Mouse (Mus musculus) forebrain, embryonic 12.5 days (tissue): ENCODE data around the gene Myo10. TPM values are rescaled to one million over a fixed set of nuclear protein-coding genes. Genes with fewer than 3 reads are reported as not detected.

Experiments used
- ATAC-seq: fragments of 200-750 bp; cut with Nextera tagmentation; 2 replicates; pipeline ENCODE4 v1.8.0; 2017; ENCODE audit warnings: moderate TSS enrichment; ENCODE audit not compliant: low FRiP score
- H3K27ac ChIP-seq: fragments of 300-500 bp; sonication (generic); 2 replicates; pipeline ENCODE4 v1.5.1; 2016; ENCODE audit warnings: mild to moderate bottlenecking
- H3K27me3 ChIP-seq: fragments of 300-500 bp; sonication (generic); 2 replicates; pipeline ENCODE4 v1.6.1; 2016; ENCODE audit warnings: mild to moderate bottlenecking
- H3K36me3 ChIP-seq: fragments of 300-500 bp; sonication (generic); replicated peaks from 2 replicates; pipeline ENCODE4 v1.6.1; 2016; ENCODE audit warnings: mild to moderate bottlenecking
- H3K4me1 ChIP-seq: fragments of 300-500 bp; sonication (generic); 2 replicates; pipeline ENCODE4 v1.6.1; 2016
- H3K4me2 ChIP-seq: fragments of 300-500 bp; sonication (generic); 2 replicates; pipeline ENCODE4 v1.6.1; 2016; ENCODE audit warnings: mild to moderate bottlenecking, moderate library complexity
- H3K4me3 ChIP-seq: fragments of 300-500 bp; sonication (generic); replicated peaks from 2 replicates; pipeline ENCODE4 v1.5.1; 2016; ENCODE audit warnings: mild to moderate bottlenecking
- H3K9ac ChIP-seq: fragments of 300-500 bp; sonication (generic); 2 replicates; pipeline ENCODE4 v1.6.1; 2016; ENCODE audit warnings: mild to moderate bottlenecking
- H3K9me3 ChIP-seq: fragments of 300-500 bp; sonication (generic); 2 replicates; pipeline ENCODE4 v1.6.1; 2016
- WGBS: fragments of 180-500 bp; shearing (Covaris S2); methylation state at CpG from one replicate; pipeline ENCODE4 v1.1.7; 2016; 5-methylcytosine and 5-hydroxymethylcytosine counted together
- polyA plus RNA-seq: library from polyadenylated mRNA; unstranded; fragments of >200 nt; fragmentation: Nextera tagmentation; extraction: Ambion mirVana; gene quantifications from 2 replicates; pipeline ENCODE4 v1.2.1, GENCODE M21; 2016

Myo10 gene
- polyA plus RNA-seq, 1 experiment from 2014 or later, result 65.6 TPM

DNA sequence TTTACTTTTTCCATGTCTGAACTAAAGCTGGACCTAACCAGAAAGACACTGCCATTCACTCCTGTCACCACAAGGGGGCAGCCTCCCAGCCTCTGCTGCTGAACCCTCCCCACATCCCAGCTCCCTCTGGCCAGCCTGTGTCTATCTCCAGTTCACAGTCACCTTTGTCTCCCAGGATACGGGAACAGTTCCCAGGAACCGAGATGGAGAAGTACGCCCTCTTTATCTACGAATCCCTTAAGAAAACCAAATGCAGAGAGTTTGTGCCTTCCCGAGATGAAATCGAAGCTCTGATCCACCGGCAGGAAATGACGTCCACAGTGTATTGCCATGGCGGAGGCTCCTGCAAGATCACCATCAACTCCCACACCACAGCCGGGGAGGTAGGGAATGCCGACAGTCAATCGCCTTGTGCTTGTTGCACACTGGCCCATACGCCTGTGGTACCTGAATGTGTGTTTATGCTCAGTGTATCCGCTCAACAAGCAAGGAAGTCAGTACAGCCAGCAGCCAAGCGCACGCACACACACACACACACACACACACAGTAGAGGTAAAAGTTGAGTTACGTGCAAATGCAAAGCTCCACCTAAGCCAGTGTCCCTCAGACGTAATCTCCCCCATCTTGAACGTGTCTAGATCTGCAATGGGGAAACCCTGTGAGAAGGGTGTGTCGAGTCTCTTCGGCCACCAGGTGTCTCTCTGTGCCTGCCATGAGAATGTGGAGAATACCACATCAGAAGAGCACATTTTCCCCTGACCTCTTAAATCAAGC is 183.2 kb downstream of the Myo10 start:
- H3K36me3 ChIP-seq, result peaks cover 99% of the 10 kb centered on the region
- H3K9ac ChIP-seq, result no peak overlapping the region
- H3K27me3 ChIP-seq, result no peaks in the 10 kb centered on the region
- no peaks in the 10 kb centered on the region for H3K9me3 ChIP-seq
- peak; percentile 55 for ATAC-seq
- no peak overlapping the region for H3K27ac ChIP-seq
- 89% methylated on average over 21 of the region's 21 CpGs for WGBS
- no peaks in the 10 kb centered on the region for H3K4me1 ChIP-seq
- no peak overlapping the region for H3K4me2 ChIP-seq
- no peak overlapping the region for H3K4me3 ChIP-seq

DNA sequence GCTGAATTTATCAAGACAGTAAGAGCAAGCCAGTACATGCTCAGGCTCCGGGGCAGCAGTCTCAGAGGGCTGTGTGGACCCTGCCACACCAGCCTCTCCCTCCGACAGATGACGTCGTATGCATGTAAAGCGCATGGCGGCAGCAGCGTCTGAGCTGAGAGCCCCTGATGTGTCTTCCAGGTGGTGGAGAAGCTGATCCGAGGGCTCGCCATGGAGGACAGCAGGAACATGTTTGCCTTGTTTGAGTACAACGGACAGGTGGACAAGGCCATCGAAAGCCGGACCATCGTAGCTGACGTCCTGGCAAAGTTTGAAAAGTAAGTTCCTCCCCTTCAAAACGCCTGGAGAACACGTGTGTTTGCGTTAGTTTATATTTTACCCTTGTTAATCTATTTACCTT is 184.0 kb downstream of the Myo10 start:
- H3K9ac ChIP-seq, result no peak overlapping the region
- no peak overlapping the region for H3K4me3 ChIP-seq
- no peaks in the 10 kb centered on the region for H3K9me3 ChIP-seq
- WGBS, result 94% methylated on average over 17 of the region's 17 CpGs
- H3K27ac ChIP-seq, result no peak overlapping the region
- H3K27me3 ChIP-seq, result no peaks in the 10 kb centered on the region
- no peak for ATAC-seq
- no peak overlapping the region for H3K4me2 ChIP-seq
- peaks cover 99% of the 10 kb centered on the region for H3K36me3 ChIP-seq
- no peaks in the 10 kb centered on the region for H3K4me1 ChIP-seq

DNA sequence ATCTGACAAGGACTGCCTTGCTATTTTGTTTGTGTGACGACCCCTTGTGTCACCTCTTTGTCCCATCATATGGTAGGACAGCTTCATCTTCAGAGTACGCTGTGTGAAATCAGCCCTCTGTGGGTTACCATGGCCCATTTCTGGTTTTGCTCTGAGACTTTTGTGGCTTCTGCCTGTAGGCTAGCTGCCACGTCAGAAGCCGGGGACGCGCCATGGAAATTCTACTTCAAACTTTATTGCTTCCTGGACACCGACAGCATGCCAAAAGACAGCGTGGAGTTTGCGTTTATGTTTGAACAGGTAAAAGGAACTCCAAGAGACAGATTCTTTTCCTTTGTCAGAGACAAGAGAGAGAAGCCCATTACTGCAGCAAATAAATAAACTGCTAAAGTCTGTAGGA is 184.6 kb downstream of the Myo10 start:
- Histone ChIP-seq H3K4me3 (no peak overlapping the region), H3K4me2 (no peak overlapping the region), H3K36me3 (peaks cover 99% of the 10 kb centered on the region), H3K9me3 (no peaks in the 10 kb centered on the region), H3K4me1 (no peaks in the 10 kb centered on the region), H3K9ac (no peak overlapping the region), H3K27me3 (no peaks in the 10 kb centered on the region), H3K27ac (no peak overlapping the region)
- ATAC-seq, result no peak
- 96% methylated on average over 9 of the region's 9 CpGs for WGBS

DNA sequence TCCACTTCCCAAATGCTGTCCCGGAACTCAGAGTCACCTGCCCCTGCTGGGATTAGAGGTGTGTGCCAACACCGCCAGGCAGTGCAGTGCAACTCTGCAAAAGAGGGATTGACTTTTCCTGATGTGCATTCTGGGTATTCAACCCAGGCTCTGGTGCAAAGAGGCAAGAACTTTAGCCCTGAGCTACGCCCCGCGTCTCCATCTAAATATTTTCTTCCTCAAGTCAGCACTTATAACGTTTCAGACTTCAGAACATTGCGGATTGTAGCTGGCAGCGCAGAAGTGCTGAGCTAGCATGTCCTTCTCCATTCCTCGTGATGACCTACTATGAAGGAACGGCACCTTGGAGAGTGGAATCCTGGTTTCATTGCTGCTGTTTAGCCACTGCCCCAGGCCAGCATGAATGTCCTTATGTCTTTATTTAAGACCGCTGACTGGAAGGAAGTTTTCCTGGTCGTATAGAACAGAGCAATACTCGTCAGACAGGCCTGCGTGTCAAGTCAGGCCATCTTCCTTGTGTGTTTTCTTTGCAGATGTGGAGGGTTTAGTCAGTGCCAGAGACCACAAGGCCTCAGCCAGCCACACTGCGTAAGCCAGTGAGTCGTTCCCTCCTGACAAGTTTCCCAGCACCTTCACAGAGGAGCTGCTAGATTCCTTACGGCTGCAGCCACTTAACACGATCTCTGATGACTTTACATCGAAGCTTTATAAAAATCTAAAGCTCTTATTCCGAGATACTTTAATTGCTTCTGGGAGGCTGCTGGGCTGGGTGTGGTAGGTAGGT is 186.5 kb downstream of the Myo10 start:
- Histone ChIP-seq H3K9ac (no peak overlapping the region), H3K27ac (no peak overlapping the region), H3K4me3 (no peak overlapping the region), H3K4me2 (no peak overlapping the region), H3K36me3 (peaks cover 99% of the 10 kb centered on the region), H3K27me3 (no peaks in the 10 kb centered on the region), H3K4me1 (no peaks in the 10 kb centered on the region), H3K9me3 (no peaks in the 10 kb centered on the region)
- ATAC-seq, result no peak
- 92% methylated on average over 20 of the region's 20 CpGs for WGBS

DNA sequence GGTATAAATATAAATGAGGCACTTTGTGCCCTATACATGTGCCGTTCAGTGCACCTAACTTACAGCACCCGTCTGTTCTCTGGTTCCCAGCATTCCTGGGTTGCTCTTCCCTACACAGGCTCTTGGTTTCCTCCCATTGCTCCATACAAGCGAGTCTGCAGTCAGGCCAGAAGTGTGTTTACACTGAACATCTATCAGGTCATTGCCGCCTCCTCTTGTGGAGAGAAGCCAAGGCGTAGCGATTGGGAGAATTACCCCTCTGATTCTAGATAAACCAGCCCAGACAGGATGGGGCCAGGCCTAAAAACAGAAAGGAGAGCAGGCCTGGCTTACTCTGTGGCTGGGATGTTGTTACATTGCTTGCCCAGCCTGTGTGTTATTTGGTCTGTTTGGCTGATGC is 187.3 kb downstream of the Myo10 start:
- H3K36me3 ChIP-seq, result peaks cover 98% of the 10 kb centered on the region
- no peak overlapping the region for H3K4me2 ChIP-seq
- ATAC-seq, result no peak
- H3K4me1 ChIP-seq, result no peaks in the 10 kb centered on the region
- no peaks in the 10 kb centered on the region for H3K27me3 ChIP-seq
- 90% methylated on average over 6 of the region's 6 CpGs for WGBS
- H3K9ac ChIP-seq, result no peak overlapping the region
- H3K9me3 ChIP-seq, result no peaks in the 10 kb centered on the region
- no peak overlapping the region for H3K27ac ChIP-seq
- no peak overlapping the region for H3K4me3 ChIP-seq

DNA sequence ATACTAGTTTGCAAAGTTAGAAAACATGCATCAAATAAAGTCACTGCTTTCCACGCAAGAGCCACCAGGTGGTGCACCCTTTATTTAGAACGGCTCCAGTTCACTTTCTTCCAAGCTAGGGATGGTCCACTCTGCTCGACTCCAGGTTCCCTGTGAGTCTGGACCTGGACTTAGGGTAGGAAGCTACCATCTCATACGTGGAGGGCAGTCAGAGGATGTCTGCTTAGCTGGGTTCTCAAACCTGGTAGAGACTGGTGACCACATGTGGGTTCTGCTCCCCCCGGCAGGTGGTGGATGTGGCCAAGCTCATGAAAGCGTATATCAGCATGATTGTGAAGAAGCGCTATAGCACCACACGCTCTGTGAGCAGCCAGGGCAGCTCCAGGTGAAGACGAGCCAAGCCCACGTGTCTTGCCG is 189.5 kb downstream of the Myo10 start:
- H3K27ac ChIP-seq, result no peak overlapping the region
- WGBS, result 92% methylated on average over 11 of the region's 11 CpGs
- 0 out of 2 replicates have a peak, but pooled peaks have one; percentile 21 for ATAC-seq

DNA sequence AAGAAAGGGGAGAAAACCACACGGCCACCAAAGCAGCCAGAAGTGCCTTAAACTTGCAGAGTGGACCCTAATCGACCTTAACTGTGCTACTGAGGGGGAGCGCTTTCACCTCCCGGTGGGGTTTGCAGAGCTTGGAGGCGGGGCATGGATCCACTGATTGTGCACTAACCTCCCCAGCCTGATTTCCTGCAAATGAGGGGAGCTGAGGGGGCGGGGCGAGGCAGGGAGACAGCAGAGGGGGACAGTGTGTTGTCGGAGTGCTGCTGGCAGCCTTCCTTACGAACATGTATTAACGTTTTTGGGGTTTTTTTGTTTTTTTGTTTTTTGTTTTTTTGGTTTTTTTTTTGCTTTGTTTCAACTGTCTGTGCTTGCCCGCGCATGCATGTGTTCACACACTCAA is 190.2 kb downstream of the Myo10 start:
- H3K36me3 ChIP-seq, result peaks cover 85% of the 10 kb centered on the region
- no peak overlapping the region for H3K9ac ChIP-seq
- peaks cover 6% of the 10 kb centered on the region; the same call in 1 of the 2 replicates for H3K9me3 ChIP-seq
- no peaks in the 10 kb centered on the region for H3K27me3 ChIP-seq
- H3K4me3 ChIP-seq, result no peak overlapping the region
- WGBS, result 80% methylated on average over 12 of the region's 12 CpGs
- ATAC-seq, result no peak
- no peak overlapping the region for H3K4me2 ChIP-seq
- no peaks in the 10 kb centered on the region for H3K4me1 ChIP-seq
- no peak overlapping the region for H3K27ac ChIP-seq

More for the DNA sequence above, 189.5 kb downstream of the Myo10 start:
- no peaks in the 10 kb centered on the region for H3K4me1 ChIP-seq
- H3K4me2 ChIP-seq, result no peak overlapping the region
- no peaks in the 10 kb centered on the region for H3K27me3 ChIP-seq
- H3K4me3 ChIP-seq, result no peak overlapping the region
- H3K36me3 ChIP-seq, result peaks cover 91% of the 10 kb centered on the region
- H3K9me3 ChIP-seq, result peaks cover 6% of the 10 kb centered on the region; the same call in 1 of the 2 replicates
- no peak overlapping the region for H3K9ac ChIP-seq

DNA sequence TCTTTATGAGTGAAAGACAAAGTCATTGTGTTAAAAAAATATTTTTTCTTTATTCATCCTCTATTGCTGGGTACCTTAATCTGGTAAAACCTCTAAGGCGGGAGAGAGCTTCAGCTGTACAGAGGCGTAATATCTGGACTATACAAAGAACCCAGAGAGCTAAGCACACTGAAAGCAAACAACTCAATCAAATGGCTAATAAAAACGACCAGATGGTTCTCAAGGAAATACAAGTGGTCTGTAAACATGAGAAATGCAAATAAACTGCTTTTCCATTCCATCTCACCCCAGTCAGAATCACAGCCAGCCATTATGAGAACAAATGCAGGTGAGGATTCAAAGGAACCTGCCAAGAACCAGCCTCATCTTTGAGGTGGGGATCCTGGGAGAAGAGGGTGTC is 192.2 kb downstream of the Myo10 start:
- 80% methylated on average over 3 of the region's 3 CpGs for WGBS
- Histone ChIP-seq H3K36me3 (peaks cover 64% of the 10 kb centered on the region), H3K27me3 (no peaks in the 10 kb centered on the region), H3K27ac (no peak overlapping the region), H3K9ac (no peak overlapping the region), H3K4me3 (no peak overlapping the region), H3K4me1 (no peaks in the 10 kb centered on the region), H3K4me2 (no peak overlapping the region), H3K9me3 (peaks cover 6% of the 10 kb centered on the region; the same call in 1 of the 2 replicates)
- no peak for ATAC-seq

DNA sequence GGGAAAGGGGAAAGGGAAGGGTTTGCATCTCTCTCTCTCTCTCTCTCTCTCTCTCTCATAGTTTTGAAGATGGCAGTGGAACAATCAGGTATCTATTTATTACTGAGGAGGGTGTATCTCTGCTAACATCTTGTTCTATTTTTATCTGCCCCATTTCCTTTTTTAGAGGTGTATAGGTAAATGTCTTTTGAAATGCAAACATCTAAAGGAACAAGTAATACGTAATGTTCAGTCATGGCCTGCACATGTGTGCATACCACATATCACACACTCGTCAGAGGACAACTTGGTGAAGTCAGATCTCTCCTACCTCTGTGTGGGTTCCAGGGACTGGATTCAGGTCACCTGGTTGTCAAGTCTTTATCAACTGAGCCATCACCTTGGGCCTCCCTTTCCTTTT is 194.9 kb downstream of the Myo10 start:
- no peak overlapping the region for H3K4me2 ChIP-seq
- no peak overlapping the region for H3K27ac ChIP-seq
- no peaks in the 10 kb centered on the region for H3K4me1 ChIP-seq
- no peak for ATAC-seq
- no peaks in the 10 kb centered on the region for H3K27me3 ChIP-seq
- no peak overlapping the region for H3K9ac ChIP-seq
- 87% methylated on average over 2 of the region's 2 CpGs for WGBS
- H3K9me3 ChIP-seq, result peaks cover 6% of the 10 kb centered on the region; the same call in 1 of the 2 replicates
- H3K36me3 ChIP-seq, result peaks cover 38% of the 10 kb centered on the region
- no peak overlapping the region for H3K4me3 ChIP-seq

DNA sequence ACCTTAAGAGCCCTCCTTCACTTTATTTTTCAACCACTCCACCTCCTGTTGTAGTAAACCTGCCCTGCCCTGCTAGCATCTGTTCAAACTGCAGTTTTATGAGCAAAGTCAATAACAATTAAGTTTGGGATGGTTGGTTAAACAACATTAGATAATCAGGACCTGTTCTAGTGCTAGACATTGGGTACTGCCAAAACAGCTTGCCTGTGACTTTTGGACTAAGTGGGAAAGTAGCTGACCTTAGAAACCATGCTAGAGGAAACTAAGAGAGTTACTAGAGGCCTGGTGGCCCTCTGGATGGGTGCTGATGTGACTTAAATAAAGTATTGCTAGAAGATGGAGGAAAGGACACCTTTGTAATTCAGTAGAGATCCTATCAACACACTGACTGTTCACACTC is 199.7 kb downstream of the Myo10 start:
- Histone ChIP-seq H3K27me3 (no peaks in the 10 kb centered on the region), H3K9ac (no peak overlapping the region), H3K27ac (no peak overlapping the region), H3K36me3 (no peaks in the 10 kb centered on the region), H3K4me3 (no peak overlapping the region), H3K4me1 (no peaks in the 10 kb centered on the region), H3K4me2 (no peak overlapping the region), H3K9me3 (no peaks in the 10 kb centered on the region)
- ATAC-seq, result no peak

DNA sequence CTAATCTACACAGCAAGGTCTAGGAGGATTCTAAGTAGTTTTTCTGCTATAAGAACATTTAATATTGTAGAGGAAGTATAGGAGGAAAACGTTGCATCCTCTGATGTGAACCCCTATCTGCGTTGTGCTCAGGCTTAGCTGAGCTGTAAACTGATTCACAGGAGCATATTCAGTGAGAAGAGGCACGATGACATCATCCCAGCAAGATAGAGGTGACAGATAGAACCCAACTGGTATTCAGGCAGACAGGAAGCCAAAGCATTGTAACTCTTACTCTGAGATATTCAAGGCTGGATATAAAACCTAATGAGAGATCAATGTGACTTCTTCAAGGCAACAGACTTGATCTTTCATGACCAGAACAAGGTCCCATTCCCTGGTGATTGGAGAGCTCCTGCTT is 200.3 kb downstream of the Myo10 start:
- no peaks in the 10 kb centered on the region for H3K27me3 ChIP-seq
- no peak overlapping the region for H3K4me3 ChIP-seq
- no peak overlapping the region for H3K9ac ChIP-seq
- no peaks in the 10 kb centered on the region for H3K9me3 ChIP-seq
- no peaks in the 10 kb centered on the region for H3K36me3 ChIP-seq
- WGBS, result 61% methylated on average over 3 of the region's 3 CpGs
- H3K27ac ChIP-seq, result no peak overlapping the region
- H3K4me1 ChIP-seq, result no peaks in the 10 kb centered on the region
- no peak for ATAC-seq
- H3K4me2 ChIP-seq, result no peak overlapping the region

DNA sequence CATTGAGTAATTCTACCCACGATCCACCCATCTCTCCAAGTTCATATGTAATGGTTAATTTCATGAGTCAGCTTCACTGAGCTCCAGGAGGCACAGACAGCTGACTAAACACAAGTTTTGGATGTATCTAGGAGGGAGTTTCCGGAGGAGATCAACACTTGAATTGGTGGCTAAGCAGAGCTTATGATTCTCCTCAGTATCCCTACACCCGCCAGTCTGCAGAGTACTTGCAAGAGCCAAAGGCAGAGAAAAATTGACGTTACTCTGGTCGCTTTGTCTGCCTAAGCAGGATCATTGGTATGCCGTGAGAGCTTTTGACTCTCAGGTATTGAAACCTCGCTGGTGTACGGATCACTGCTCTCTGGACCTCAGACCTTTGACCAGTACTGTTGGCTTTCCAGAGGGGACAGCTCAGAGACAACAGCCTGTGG is 204.2 kb downstream of the Myo10 start:
- H3K4me1 ChIP-seq, result no peaks in the 10 kb centered on the region
- H3K9me3 ChIP-seq, result no peaks in the 10 kb centered on the region
- H3K27ac ChIP-seq, result no peak overlapping the region
- H3K9ac ChIP-seq, result no peak overlapping the region
- H3K27me3 ChIP-seq, result no peaks in the 10 kb centered on the region
- 82% methylated on average over 8 of the region's 8 CpGs for WGBS
- no peak for ATAC-seq
- no peak overlapping the region for H3K4me2 ChIP-seq
- no peak overlapping the region for H3K4me3 ChIP-seq
- H3K36me3 ChIP-seq, result no peaks in the 10 kb centered on the region
